20 mouse cellular contexts compared by ENCODE assay signal in genomic region chr12:5182586-5182985, GRCm38 (mm10).
A peak's percentile ranks its signal among the peaks of the same experiment; 100 is the strongest.
DNase-seq lines count a peak whose midpoint lies in the region; ATAC-seq and TF ChIP-seq lines count a peak whose summit lies in the region.
"Had no signal": no experiment of that assay in that cellular context is flagged by ENCODE, and none has a peak within 500 bp of the region (broad histone marks: within the 10 kb centered on the region; RNA-seq: fewer than 3 reads in every experiment).

No protein-coding gene starts in this region.

- H3K9me3 ChIP-seq in forebrain, postnatal 0 days (ENCODE audit: low read length), result no peaks in the 10 kb centered on the region
- H3K9me3 ChIP-seq in forebrain, embryonic 11.5 days (ENCODE audit: control insufficient read depth, low read length), result no peaks in the 10 kb centered on the region
- H3K9me3 ChIP-seq in hindbrain, embryonic 16.5 days (ENCODE audit: control insufficient read depth, low read length), result no peaks in the 10 kb centered on the region
- no peaks in the 10 kb centered on the region for H3K9me3 ChIP-seq in neural tube, embryonic 15.5 days (replicated peaks)
- H3K9me3 ChIP-seq: forebrain, embryonic 12.5 days; heart, embryonic 10.5 days; limb, embryonic 15.5 days; liver, embryonic 15.5 days had no signal

- TF ChIP-seq CTCF in forebrain, postnatal 0 days (IDR thresholded peaks at IDR 0.05; ENCODE audit: low read depth), result no peak
- TF ChIP-seq CTCF in left cerebral cortex, adult 2 months (IDR thresholded peaks at IDR 0.05), result no peak

- ATAC-seq in forebrain, postnatal 0 days, result peak; percentile 52
- no peak for ATAC-seq in forebrain, embryonic 11.5 days (replicated peaks; ENCODE audit: low FRiP score)
- ATAC-seq in hindbrain, embryonic 16.5 days, result 0 out of 2 replicates have a peak, but pooled peaks have one; percentile 12
- 0 out of 2 replicates have a peak, but pooled peaks have one; percentile 30 for ATAC-seq in neural tube, embryonic 15.5 days (ENCODE audit: low FRiP score)
- ATAC-seq: lung, postnatal 0 days had no signal

- H3K4me3 ChIP-seq in forebrain, postnatal 0 days (ENCODE audit: low read depth, low read length), result no peak overlapping the region
- H3K4me3 ChIP-seq in forebrain, embryonic 11.5 days (ENCODE audit: low read depth, low read length), result no peak overlapping the region
- no peak overlapping the region for H3K4me3 ChIP-seq in left cerebral cortex, adult 2 months
- H3K4me3 ChIP-seq in hindbrain, embryonic 16.5 days (ENCODE audit: low read length), result no peak overlapping the region
- H3K4me3 ChIP-seq in neural tube, embryonic 15.5 days (replicated peaks), result no peak overlapping the region
- H3K4me3 ChIP-seq: forebrain, embryonic 12.5 days; heart, embryonic 10.5 days; limb, embryonic 15.5 days; liver, embryonic 15.5 days had no signal

- no peaks in the 10 kb centered on the region for H3K27me3 ChIP-seq in forebrain, postnatal 0 days (ENCODE audit: insufficient read depth, low read length)
- H3K27me3 ChIP-seq in forebrain, embryonic 11.5 days (ENCODE audit: control insufficient read depth, insufficient read depth, low read length), result no peaks in the 10 kb centered on the region
- H3K27me3 ChIP-seq in hindbrain, embryonic 16.5 days (replicated peaks; ENCODE audit: control insufficient read depth, insufficient read depth, low read length), result no peaks in the 10 kb centered on the region
- no peaks in the 10 kb centered on the region for H3K27me3 ChIP-seq in neural tube, embryonic 15.5 days (replicated peaks)
- H3K27me3 ChIP-seq: CH12.LX; forebrain, embryonic 12.5 days; limb, embryonic 15.5 days; liver, embryonic 15.5 days had no signal

- no peak for DNase-seq in forebrain, postnatal 0 days
- DNase-seq in forebrain, embryonic 11.5 days (ENCODE audit: low spot score), result no peak
- no peak for DNase-seq in left cerebral cortex, adult 2 months (ENCODE audit: extremely low spot score in 1 of 2, low spot score in 2 of 2)
- no peak for DNase-seq in left cerebral cortex, adult 18-20 months (ENCODE audit: low spot score in 2 of 2)
- no peak for DNase-seq in kidney, postnatal 4 days
- no peak for DNase-seq in adrenal gland, postnatal 36 days
- DNase-seq: cerebellum, adult 18-20 months; cerebellum, postnatal 25 days; kidney, adult 9 months; kidney, postnatal 36 days; right cerebral cortex, postnatal 14 days; thymus, postnatal 4 days had no signal

- H3K4me2 ChIP-seq in forebrain, postnatal 0 days (ENCODE audit: low read depth), result no peak overlapping the region
- H3K4me2 ChIP-seq in forebrain, embryonic 11.5 days (ENCODE audit: low read depth, low read length, severe bottlenecking), result no peak overlapping the region
- no peak overlapping the region for H3K4me2 ChIP-seq in hindbrain, embryonic 16.5 days (ENCODE audit: low read length)
- no peak overlapping the region for H3K4me2 ChIP-seq in neural tube, embryonic 15.5 days
- H3K4me2 ChIP-seq: forebrain, embryonic 12.5 days; limb, embryonic 15.5 days; liver, embryonic 15.5 days had no signal

- H3K4me1 ChIP-seq in forebrain, postnatal 0 days (ENCODE audit: insufficient read depth), result peaks cover 3% of the 10 kb centered on the region; the same call in 1 of the 2 replicates
- no peaks in the 10 kb centered on the region for H3K4me1 ChIP-seq in forebrain, embryonic 11.5 days (replicated peaks; ENCODE audit: control insufficient read depth, insufficient read depth, low read length)
- peaks cover 8% of the 10 kb centered on the region for H3K4me1 ChIP-seq in hindbrain, embryonic 16.5 days (ENCODE audit: control insufficient read depth, insufficient read depth, low read depth, low read length)
- H3K4me1 ChIP-seq in neural tube, embryonic 15.5 days, result peaks cover 27% of the 10 kb centered on the region
- H3K4me1 ChIP-seq: liver, embryonic 15.5 days had no signal

- no peaks in the 10 kb centered on the region for H3K36me3 ChIP-seq in forebrain, postnatal 0 days (ENCODE audit: insufficient read depth)
- H3K36me3 ChIP-seq in forebrain, embryonic 11.5 days (ENCODE audit: control insufficient read depth, insufficient read depth, low read length), result no peaks in the 10 kb centered on the region
- no peaks in the 10 kb centered on the region for H3K36me3 ChIP-seq in hindbrain, embryonic 16.5 days (ENCODE audit: control insufficient read depth, insufficient read depth, low read length)
- no peaks in the 10 kb centered on the region for H3K36me3 ChIP-seq in neural tube, embryonic 15.5 days
- H3K36me3 ChIP-seq: forebrain, embryonic 12.5 days; heart, embryonic 10.5 days; liver, embryonic 15.5 days had no signal

- no peak overlapping the region for H3K9ac ChIP-seq in forebrain, postnatal 0 days
- no peak overlapping the region for H3K9ac ChIP-seq in forebrain, embryonic 11.5 days (ENCODE audit: low read length)
- H3K9ac ChIP-seq in hindbrain, embryonic 16.5 days (ENCODE audit: low read depth, low read length), result no peak overlapping the region
- no peak overlapping the region for H3K9ac ChIP-seq in neural tube, embryonic 15.5 days (replicated peaks)
- H3K9ac ChIP-seq: forebrain, embryonic 12.5 days; limb, embryonic 15.5 days; liver, embryonic 15.5 days had no signal

- intact Hi-C loops in left cerebral cortex, adult 2 months (cut with DNase I), result no loop called here

- H3K27ac ChIP-seq in forebrain, postnatal 0 days (ENCODE audit: low read depth, low read length), result no peak overlapping the region
- H3K27ac ChIP-seq in forebrain, embryonic 11.5 days (ENCODE audit: low read depth, low read length), result no peak overlapping the region
- peak overlapping the region; percentile 66 for H3K27ac ChIP-seq in left cerebral cortex, adult 2 months
- H3K27ac ChIP-seq in hindbrain, embryonic 16.5 days (ENCODE audit: low read depth, low read length), result no peak overlapping the region
- no peak overlapping the region for H3K27ac ChIP-seq in neural tube, embryonic 15.5 days (replicated peaks)
- H3K27ac ChIP-seq: forebrain, embryonic 12.5 days; heart, embryonic 10.5 days; limb, embryonic 15.5 days; liver, embryonic 15.5 days had no signal

- WGBS in forebrain, postnatal 0 days, result 67% methylated on average over 4 of the region's 4 CpGs
- WGBS in forebrain, embryonic 11.5 days, result 88% methylated on average over 4 of the region's 4 CpGs
- WGBS in hindbrain, embryonic 16.5 days, result 59% methylated on average over 4 of the region's 4 CpGs
- WGBS in neural tube, embryonic 15.5 days, result 61% methylated on average over 4 of the region's 4 CpGs
